Mouse (Mus musculus): ENCODE measurements around the gene Zmym5. TPM values are rescaled to one million over a fixed set of nuclear protein-coding genes. Genes with fewer than 3 reads are reported as not detected.
A peak's percentile ranks its signal among the peaks of the same experiment; 100 is the strongest.

Zmym5 gene
- total and polyA plus RNA-seq, 3 experiments, result 6.0 to 13.8 (median 12.1) TPM

DNA sequence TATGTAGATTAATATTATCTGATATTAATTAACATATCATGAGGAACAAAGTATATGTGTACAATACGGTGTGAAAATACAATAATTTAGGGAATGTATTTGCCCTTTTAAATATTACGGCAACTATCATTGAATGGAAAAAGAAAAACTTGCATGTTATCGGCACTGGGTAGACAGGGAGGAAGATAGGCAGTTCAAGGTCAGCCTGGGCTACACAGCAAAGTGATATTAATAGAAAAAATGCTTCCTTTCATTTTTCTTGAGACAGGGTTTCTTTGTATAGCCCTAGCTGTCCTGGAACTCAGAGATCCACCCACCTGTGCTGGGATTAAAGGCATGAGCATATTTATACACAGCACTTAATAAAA lies 32.6 kb downstream of the Zmym5 start:
- Histone ChIP-seq H3K36me3 (replicated peaks in 1 of 2; ENCODE audit: control insufficient read depth in 1 of 2, insufficient read depth in 1 of 2, low read length in 1 of 2) (peaks cover 0 to 3% of the 10 kb centered on the region in 2 experiments), H3K9ac (ENCODE audit: insufficient read depth, low read depth) (peak overlapping the region; percentile 50), H3K9me3 (replicated peaks; ENCODE audit: low read length) (no peaks in the 10 kb centered on the region), H3K27me3 (replicated peaks) (no peaks in the 10 kb centered on the region), H3K4me3 (replicated peaks in 1 of 3; ENCODE audit: low read depth in 2 of 3, low read length in 2 of 3, poor library complexity in 1 of 3) (peak overlapping the region; percentile 49 to 99 (median 54)), H3K4me1 (ENCODE audit: control insufficient read depth in 1 of 2, insufficient read depth in 2 of 2) (peaks cover 0 to 21% of the 10 kb centered on the region in 2 experiments; a peak in 2 of 4 replicates), H3K4me2 (ENCODE audit: insufficient read depth, low read depth, poor library complexity, severe bottlenecking) (peak overlapping the region; percentile 52), H3K79me2 (replicated peaks; ENCODE audit: control insufficient read depth, extremely low read depth, insufficient read depth, poor library complexity, severe bottlenecking) (peaks cover 39% of the 10 kb centered on the region), H3K27ac (ENCODE audit: insufficient read depth, low read depth) (no peak overlapping the region)
- TF ChIP-seq E2F4 (IDR thresholded peaks at IDR 0.05; ENCODE audit: insufficient replicate concordance, low read depth, low read length), result no peak
- TF ChIP-seq UBTF (IDR thresholded peaks at IDR 0.05; ENCODE audit: low read depth, low read length), result no peak
- no peak; the same call in 1 of the 2 replicates for TF ChIP-seq SIN3A (IDR thresholded peaks at IDR 0.05; ENCODE audit: low read length)
- no peak for TF ChIP-seq BHLHE40 (IDR thresholded peaks at IDR 0.05; ENCODE audit: low read depth, low read length)
- TF ChIP-seq POLR2A (IDR thresholded peaks at IDR 0.05; ENCODE audit: low read depth, low read length), result no peak
- no peak for TF ChIP-seq POLR2AphosphoS2 (IDR thresholded peaks at IDR 0.05; ENCODE audit: low read depth, low read length)
- TF ChIP-seq MAX (IDR thresholded peaks at IDR 0.05; ENCODE audit: low read length), result no peak
- TF ChIP-seq GABPA (IDR thresholded peaks at IDR 0.05; ENCODE audit: insufficient replicate concordance, low read depth, low read length), result no peak
- no peak for TF ChIP-seq ZNF384 (IDR thresholded peaks at IDR 0.05; ENCODE audit: low read depth, low read length)
- no peak for TF ChIP-seq ETS1 (conservative IDR thresholded peaks at IDR 0.05; ENCODE audit: low read depth, low read length)
- TF ChIP-seq TCF12 (IDR thresholded peaks at IDR 0.05; ENCODE audit: low read depth, low read length), result no peak
- no peak for TF ChIP-seq USF2 (conservative IDR thresholded peaks at IDR 0.05; ENCODE audit: low read depth, low read length)
- 0 out of 2 replicates have a peak, but pooled peaks have one; percentile 3 for TF ChIP-seq JUND (conservative IDR thresholded peaks at IDR 0.05; ENCODE audit: low read depth, low read length)
- TF ChIP-seq CTCF (conservative IDR thresholded peaks at IDR 0.05 in 1 of 2, IDR thresholded peaks at IDR 0.05 in 1 of 2; ENCODE audit: low read depth in 2 of 2, low read length in 2 of 2), result no peak
- no peak for TF ChIP-seq NRF1 (IDR thresholded peaks at IDR 0.05; ENCODE audit: low read depth, low read length)
- no peak for TF ChIP-seq MAFK (IDR thresholded peaks at IDR 0.05; ENCODE audit: insufficient replicate concordance, low read length)
- TF ChIP-seq MEF2A (IDR thresholded peaks at IDR 0.05; ENCODE audit: borderline replicate concordance, low read depth, low read length), result 0 out of 2 replicates have a peak, but pooled peaks have one; percentile 22
- 0 out of 2 replicates have a peak, but pooled peaks have one; percentile 56 for TF ChIP-seq CHD1 (IDR thresholded peaks at IDR 0.05; ENCODE audit: low read depth, low read length)
- no peak for TF ChIP-seq RCOR1 (conservative IDR thresholded peaks at IDR 0.05; ENCODE audit: low read depth, low read length)
- TF ChIP-seq USF1 (IDR thresholded peaks at IDR 0.05; ENCODE audit: low read depth, low read length), result no peak
- dilution Hi-C loops (cut with MboI; ENCODE audit: extremely low pct_ligation_motif_present, extremely low pct_unique_long_range_greater_than_20kb, low sequenced_read_pairs) (no loop called here), in situ Hi-C loops (cut with MboI; ENCODE audit: low pct_ligation_motif_present, low pct_unique_long_range_greater_than_20kb, low sequenced_read_pairs) (loop anchor here (25.0 kb wide), 1 partner anchor 392 kb away; no protein-coding TSS in a partner anchor)
- peak; percentile 17 for DNase-seq (ENCODE audit: extremely low read depth)

Measured in CH12.LX (cell line).